8 mouse cellular contexts compared by ENCODE assay signal in genomic region chr17:47610849-47611660, GRCm38 (mm10). TPM values are rescaled to one million over a fixed set of nuclear protein-coding genes. Genes with fewer than 3 reads are reported as not detected.
DNase-seq lines count a peak whose midpoint lies in the region; ATAC-seq and TF ChIP-seq lines count a peak whose summit lies in the region.

Gene Bysl, minus strand, starts transcription at chr17:47611492.
Gene Med20, plus strand, starts transcription at chr17:47611582.
Gene Gm20517, plus strand, starts transcription at chr17:47611589.

- H3K27me3 ChIP-seq in hindbrain, postnatal 0 days (ENCODE audit: insufficient read depth, low read length), result no peaks in the 10 kb centered on the region

- peak within 1 kb of the TSS; percentile 85 for H3K4me3 ChIP-seq in gastrocnemius, adult 2 months
- peak within 1 kb of the TSS; percentile 86 for H3K4me3 ChIP-seq in hindbrain, postnatal 0 days (ENCODE audit: low read length)
- H3K4me3 ChIP-seq in left cerebral cortex, adult 2 months, result peak within 1 kb of the TSS; percentile 61

- TF ChIP-seq CTCF in gastrocnemius, adult 2 months (IDR thresholded peaks at IDR 0.05), result peak; percentile 88
- peak; percentile 87 for TF ChIP-seq CTCF in hindbrain, postnatal 0 days (IDR thresholded peaks at IDR 0.05; ENCODE audit: low read depth)
- peak; percentile 93 for TF ChIP-seq CTCF in left cerebral cortex, adult 2 months (IDR thresholded peaks at IDR 0.05)

- peaks cover 14% of the 10 kb centered on the region for H3K4me1 ChIP-seq in hindbrain, postnatal 0 days (ENCODE audit: insufficient read depth, low read length)

- peaks cover 14% of the 10 kb centered on the region for H3K36me3 ChIP-seq in hindbrain, postnatal 0 days (ENCODE audit: insufficient read depth, low read length)

- peak within 1 kb of the TSS; percentile 93 for H3K27ac ChIP-seq in gastrocnemius, adult 2 months
- H3K27ac ChIP-seq in hindbrain, postnatal 0 days, result peak within 1 kb of the TSS; percentile 85
- H3K27ac ChIP-seq in left cerebral cortex, adult 2 months, result peak within 1 kb of the TSS; percentile 98

- WGBS in hindbrain, postnatal 0 days, result 1% methylated on average over 59 of the region's 59 CpGs

- intact Hi-C loops in gastrocnemius, adult 2 months (cut with DNase I), result loop anchor here (5.0 kb wide), 1 partner anchor 99 kb away; no protein-coding TSS in a partner anchor
- intact Hi-C loops in left cerebral cortex, adult 2 months (cut with DNase I), result loop anchor here (1.0 to 5.0 kb wide), 2 partner anchors 18 to 76 kb away; partner anchors contain the start of genes Frs3 and Tomm6

- peak within 1 kb of the TSS; percentile 82 for H3K9ac ChIP-seq in hindbrain, postnatal 0 days (replicated peaks; ENCODE audit: low read length)

- peak; percentile 96 for ATAC-seq in hindbrain, postnatal 0 days
- peak; percentile 93 for ATAC-seq in megakaryocyte, adult 5-6 weeks (ENCODE audit: poor library complexity, severe bottlenecking)

- DNase-seq in WW6 (ENCODE audit: low read depth, low spot score), result peak; percentile 89
- peak; percentile 92 to 97 for DNase-seq in cerebellum, postnatal 4 days (ENCODE audit: low spot score in 2 of 2)
- DNase-seq in gastrocnemius, adult 2 months, result peak; percentile 98
- DNase-seq in hindbrain, postnatal 0 days (ENCODE audit: low spot score), result peak; percentile 98
- DNase-seq in left cerebral cortex, adult 2 months (ENCODE audit: extremely low spot score in 1 of 2, low spot score in 2 of 2), result peak; percentile 97 to 98
- DNase-seq in right cerebral cortex, adult 2 months (ENCODE audit: low spot score in 2 of 2), result peak; percentile 98
- peak; percentile 97 for DNase-seq in urinary bladder, postnatal 14 days (ENCODE audit: low spot score)

- H3K4me2 ChIP-seq in hindbrain, postnatal 0 days (ENCODE audit: low read depth, low read length), result peak within 1 kb of the TSS; percentile 96

- no peaks in the 10 kb centered on the region for H3K9me3 ChIP-seq in hindbrain, postnatal 0 days (ENCODE audit: low read length)

RNA-seq across cellular contexts. Expression of gene Bysl, which starts in this region (rescaled TPM):
- total RNA-seq in gastrocnemius, adult 2 months (2021), result 10 to 100 TPM; 14.2 to 16.0 TPM
- 20.2 and 25.7 TPM in 2 replicates for total RNA-seq in hindbrain, postnatal 0 days (2014; rRNA removed)
- 25.3 and 27.1 TPM in 2 replicates for polyA plus RNA-seq in hindbrain, postnatal 0 days (2015; fragmentation: Nextera tagmentation; extraction: Ambion mirVana)
- total RNA-seq in left cerebral cortex, adult 2 months (2021), result 10 to 100 TPM; 18.1 to 18.8 TPM
- total RNA-seq in megakaryocyte, adult 5-6 weeks (2015), result 4.8 and 5.6 TPM in 2 replicates
- 6.4 and 7.3 TPM in 2 replicates for total RNA-seq in megakaryocyte, adult 5-6 weeks (2017)

RNA-seq across cellular contexts. Expression of gene Med20, which starts in this region (rescaled TPM):
- 10 to 100 TPM; 17.9 to 18.3 TPM for total RNA-seq in gastrocnemius, adult 2 months (2021)
- 27.9 and 40.9 TPM in 2 replicates for total RNA-seq in hindbrain, postnatal 0 days (2014; rRNA removed)
- 27.3 and 27.9 TPM in 2 replicates for polyA plus RNA-seq in hindbrain, postnatal 0 days (2015; fragmentation: Nextera tagmentation; extraction: Ambion mirVana)
- total RNA-seq in left cerebral cortex, adult 2 months (2021), result 10 to 100 TPM; 29.3 to 33.3 TPM
- total RNA-seq in megakaryocyte, adult 5-6 weeks (2015), result 17.2 and 18.2 TPM in 2 replicates
- total RNA-seq in megakaryocyte, adult 5-6 weeks (2017), result 32.2 and 33.8 TPM in 2 replicates

RNA-seq across cellular contexts. Expression of gene Gm20517, which starts in this region (rescaled TPM):
- 1 to 10 TPM in 1 of 2 experiments, under 1 TPM in 1; 0.82 to 2.4 TPM for total RNA-seq in gastrocnemius, adult 2 months (2021)
- 4.6 and 4.8 TPM in 2 replicates for total RNA-seq in hindbrain, postnatal 0 days (2014; rRNA removed)
- polyA plus RNA-seq in hindbrain, postnatal 0 days (2015; fragmentation: Nextera tagmentation; extraction: Ambion mirVana), result 1.2 and 1.6 TPM in 2 replicates
- total RNA-seq in left cerebral cortex, adult 2 months (2021), result 1 to 10 TPM; 7.1 TPM
- 0.49 and 2.4 TPM in 2 replicates for total RNA-seq in megakaryocyte, adult 5-6 weeks (2015)
- total RNA-seq in megakaryocyte, adult 5-6 weeks (2017), result 1.7 and 2.3 TPM in 2 replicates

Comparison
In these comparisons a context has a peak if more than half of its experiments do, and no peak if none do; other contexts are left out.
1. Peak in every context shown above with its lines: DNase-seq, ATAC-seq, H3K4me3 ChIP-seq and H3K27ac ChIP-seq.